In genomic region chr11:75965674-75966400, GRCm38 (mm10) we compare ENCODE assay signal across 8 mouse cellular contexts. TPM values are rescaled to one million over a fixed set of nuclear protein-coding genes. Genes with fewer than 3 reads are reported as not detected.
DNase-seq lines count a peak whose midpoint lies in the region; ATAC-seq and TF ChIP-seq lines count a peak whose summit lies in the region.

No protein-coding gene starts in this region.

- peak overlapping the region; percentile 75 for H3K9ac ChIP-seq in embryonic facial prominence, embryonic 14.5 days (ENCODE audit: low read depth, low read length)

- H3K27me3 ChIP-seq in heart, embryonic 10.5 days (ENCODE audit: insufficient read depth, poor library complexity, severe bottlenecking), result peaks cover 57% of the 10 kb centered on the region
- peaks cover 9% of the 10 kb centered on the region; the same call in 1 of the 2 replicates for H3K27me3 ChIP-seq in embryonic facial prominence, embryonic 14.5 days (replicated peaks; ENCODE audit: control insufficient read depth, insufficient read depth, low read length)

- peak overlapping the region; percentile 98 for H3K4me2 ChIP-seq in embryonic facial prominence, embryonic 14.5 days (ENCODE audit: low read depth, low read length)

- H3K4me1 ChIP-seq in heart, embryonic 10.5 days, result peaks cover 46% of the 10 kb centered on the region
- H3K4me1 ChIP-seq in embryonic facial prominence, embryonic 14.5 days (ENCODE audit: control insufficient read depth, insufficient read depth, low read length), result peaks cover 18% of the 10 kb centered on the region
- peaks cover 25% of the 10 kb centered on the region for H3K4me1 ChIP-seq in olfactory bulb, adult 2 months (ENCODE audit: control insufficient read depth, insufficient read depth, low read length)

- peak overlapping the region; percentile 84 for H3K27ac ChIP-seq in heart, embryonic 10.5 days
- no peak overlapping the region for H3K27ac ChIP-seq in embryonic facial prominence, embryonic 14.5 days (replicated peaks; ENCODE audit: low read depth, low read length)
- H3K27ac ChIP-seq in olfactory bulb, adult 2 months (ENCODE audit: insufficient read depth, low read depth, low read length), result no peak overlapping the region

- TF ChIP-seq POLR2A in olfactory bulb, adult 2 months (IDR thresholded peaks at IDR 0.05; ENCODE audit: insufficient read depth, low read depth, low read length), result no peak

- 8% methylated on average over 28 of the region's 28 CpGs for WGBS in heart, embryonic 10.5 days
- 9% methylated on average over 27 of the region's 28 CpGs for WGBS in embryonic facial prominence, embryonic 14.5 days
- WGBS in olfactory bulb, adult 2 months, result 29% methylated on average over 28 of the region's 28 CpGs

- TF ChIP-seq CTCF in olfactory bulb, adult 2 months (IDR thresholded peaks at IDR 0.05; ENCODE audit: insufficient read depth, low read depth, low read length), result no peak

- DNase-seq in heart, embryonic 10.5 days (ENCODE audit: low spot score), result no peak
- DNase-seq in heart, postnatal 4 days, result no peak
- DNase-seq in A20 (ENCODE audit: low read depth, low spot score), result peak; percentile 12
- peak; percentile 34 for DNase-seq in embryonic facial prominence, embryonic 14.5 days (ENCODE audit: low spot score)
- peak; percentile 21 to 53 for DNase-seq in kidney, postnatal 4 days
- no peak for DNase-seq in spleen, postnatal 4 days (ENCODE audit: low spot score in 2 of 2)
- DNase-seq in cerebellum, adult 9-11 months, result no peak

- no peak for ATAC-seq in embryonic facial prominence, embryonic 14.5 days (ENCODE audit: low read depth)

- no peaks in the 10 kb centered on the region for H3K9me3 ChIP-seq in heart, embryonic 10.5 days
- no peaks in the 10 kb centered on the region for H3K9me3 ChIP-seq in embryonic facial prominence, embryonic 14.5 days (ENCODE audit: control insufficient read depth, low read length)

- peak overlapping the region; percentile 80 for H3K4me3 ChIP-seq in heart, embryonic 10.5 days
- peak overlapping the region; percentile 66 for H3K4me3 ChIP-seq in embryonic facial prominence, embryonic 14.5 days (ENCODE audit: low read depth, low read length)
- H3K4me3 ChIP-seq in olfactory bulb, adult 2 months (ENCODE audit: insufficient read depth, low read depth, low read length), result peak overlapping the region; percentile 67

- no peaks in the 10 kb centered on the region for H3K36me3 ChIP-seq in heart, embryonic 10.5 days
- H3K36me3 ChIP-seq in embryonic facial prominence, embryonic 14.5 days (ENCODE audit: control insufficient read depth, insufficient read depth, low read length), result no peaks in the 10 kb centered on the region

RNA-seq across cellular contexts. Expression of gene Rph3al, which starts 27.6 kb away (rescaled TPM):
- 3.9 and 4.1 TPM in 2 replicates for polyA plus RNA-seq in heart, embryonic 10.5 days (2016; fragmentation: Nextera tagmentation; extraction: Ambion mirVana)
- 10 to 100 TPM; 26.2 to 26.7 TPM for total RNA-seq in heart, postnatal 4 days (2021)
- polyA plus RNA-seq in embryonic facial prominence, embryonic 14.5 days (2014; fragmentation: Nextera tagmentation; extraction: Ambion mirVana), result 3.0 TPM in 2 replicates
- polyA plus RNA-seq in olfactory bulb, adult 2 months (2012; ENCODE audit: insufficient read depth, insufficient read length, low replicate concordance, missing spikeins), result not detected in 2 replicates

RNA-seq across cellular contexts. Expression of gene 1700016K19Rik, which starts 33.9 kb away (rescaled TPM):
- 0.16 TPM in 1 of 2 replicates, not detected in the other for polyA plus RNA-seq in heart, embryonic 10.5 days (2016; fragmentation: Nextera tagmentation; extraction: Ambion mirVana)
- total RNA-seq in heart, postnatal 4 days (2021), result not detected
- 2.0 and 7.3 TPM in 2 replicates for polyA plus RNA-seq in embryonic facial prominence, embryonic 14.5 days (2014; fragmentation: Nextera tagmentation; extraction: Ambion mirVana)
- polyA plus RNA-seq in olfactory bulb, adult 2 months (2012; ENCODE audit: insufficient read depth, insufficient read length, low replicate concordance, missing spikeins), result not detected in 2 replicates

Comparison
In these comparisons a context has a peak if more than half of its experiments do, and no peak if none do; other contexts are left out.
1. DNase-seq: peak in A20 (single experiment), embryonic facial prominence, embryonic 14.5 days (single experiment) and kidney, postnatal 4 days (2 of 2); none in heart, embryonic 10.5 days (single experiment), heart, postnatal 4 days (single experiment), spleen, postnatal 4 days (0 of 2) and cerebellum, adult 9-11 months (single experiment).
2. Peak in every context shown above with its lines, with median percentiles within 50 percentile points of each other: H3K4me3 ChIP-seq.